Mouse (Mus musculus): ENCODE data around the gene Krt82. TPM values are rescaled to one million over a fixed set of nuclear protein-coding genes. Genes with fewer than 3 reads are reported as not detected.

Krt82 gene
- total and polyA plus RNA-seq, 2 experiments from 2014 or later = not detected

DNA sequence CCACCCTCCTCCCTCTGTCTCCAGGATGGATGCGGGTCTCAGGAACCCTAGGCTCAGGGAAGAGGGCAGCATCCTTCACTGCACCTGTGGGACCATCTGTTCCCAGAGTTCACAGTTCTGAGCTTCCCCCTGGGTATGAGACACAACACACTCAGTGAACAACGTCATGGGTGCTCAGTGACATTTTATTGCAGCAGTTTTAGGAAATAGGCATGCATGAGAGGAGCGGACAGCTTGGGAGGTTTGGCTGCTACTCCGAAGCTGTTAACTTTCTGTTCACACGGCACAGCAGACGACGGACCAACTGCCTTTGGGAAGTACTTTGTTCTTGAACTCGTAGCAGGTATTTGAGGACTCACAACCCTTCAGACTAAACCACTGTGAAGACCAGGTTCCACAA lies 1.7 kb upstream of the Krt82 start:
- WGBS = 88% methylated on average over 8 of the region's 8 CpGs
- Histone ChIP-seq H3K36me3 (ENCODE audit: insufficient read depth, low read length) (no peaks in the 10 kb centered on the region), H3K4me1 (ENCODE audit: insufficient read depth, low read length) (no peaks in the 10 kb centered on the region), H3K9me3 (ENCODE audit: low read length) (no peaks in the 10 kb centered on the region), H3K4me2 (ENCODE audit: low read depth, low read length, poor library complexity, severe bottlenecking) (no peak overlapping the region), H3K27ac (ENCODE audit: low read depth, low read length) (no peak overlapping the region), H3K9ac (replicated peaks; ENCODE audit: low read length, poor library complexity, severe bottlenecking) (no peak overlapping the region), H3K4me3 (ENCODE audit: low read depth, low read length) (no peak overlapping the region), H3K27me3 (ENCODE audit: insufficient read depth, low read length) (0 out of 2 replicates have a peak, but pooled peaks cover 5% of the 10 kb centered on the region)
- DNase-seq (ENCODE audit: low spot score) (no peak), ATAC-seq (ENCODE audit: low FRiP score) (no peak)
- no peak for TF ChIP-seq CTCF (IDR thresholded peaks at IDR 0.05)

DNA sequence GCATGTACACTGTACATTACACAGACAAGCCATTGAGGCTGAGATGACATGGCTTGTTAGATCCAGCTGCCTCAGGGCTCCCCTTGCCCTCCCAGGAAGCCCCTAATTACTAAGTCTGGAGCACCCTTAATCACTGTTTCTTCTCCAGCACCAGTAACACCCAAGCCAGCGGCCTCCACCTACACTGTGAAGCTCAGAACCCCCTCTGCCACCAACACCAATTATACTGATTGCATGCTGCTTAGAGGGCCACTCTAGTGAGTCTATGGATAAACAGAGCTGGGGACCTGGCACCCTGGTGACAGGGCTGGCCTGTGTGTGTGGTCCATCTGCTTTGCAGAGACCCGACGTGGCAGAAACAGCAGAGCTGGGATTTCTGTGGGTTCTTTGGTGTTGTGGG lies 6.0 kb downstream of the Krt82 start:
- Histone ChIP-seq H3K27ac (ENCODE audit: low read depth, low read length) (no peak overlapping the region), H3K4me1 (ENCODE audit: insufficient read depth, low read length) (no peaks in the 10 kb centered on the region), H3K9ac (replicated peaks; ENCODE audit: low read length, poor library complexity, severe bottlenecking) (no peak overlapping the region), H3K9me3 (ENCODE audit: low read length) (no peaks in the 10 kb centered on the region), H3K4me2 (ENCODE audit: low read depth, low read length, poor library complexity, severe bottlenecking) (no peak overlapping the region), H3K36me3 (ENCODE audit: insufficient read depth, low read length) (no peaks in the 10 kb centered on the region), H3K27me3 (ENCODE audit: insufficient read depth, low read length) (no peaks in the 10 kb centered on the region), H3K4me3 (ENCODE audit: low read depth, low read length) (no peak overlapping the region)
- no peak for TF ChIP-seq CTCF (IDR thresholded peaks at IDR 0.05)
- ATAC-seq (ENCODE audit: low FRiP score) (no peak), DNase-seq (ENCODE audit: low spot score) (no peak)
- 69% methylated on average over 3 of the region's 3 CpGs for WGBS

- Histone ChIP-seq H3K4me3 (ENCODE audit: low read depth, low read length) (no peak overlapping the region), H3K4me2 (ENCODE audit: low read depth, low read length, poor library complexity, severe bottlenecking) (no peak overlapping the region), H3K27me3 (ENCODE audit: insufficient read depth, low read length) (no peaks in the 10 kb centered on the region), H3K9me3 (ENCODE audit: low read length) (no peaks in the 10 kb centered on the region), H3K9ac (replicated peaks; ENCODE audit: low read length, poor library complexity, severe bottlenecking) (no peak overlapping the region), H3K27ac (ENCODE audit: low read depth, low read length) (no peak overlapping the region), H3K4me1 (ENCODE audit: insufficient read depth, low read length) (no peaks in the 10 kb centered on the region), H3K36me3 (ENCODE audit: insufficient read depth, low read length) (no peaks in the 10 kb centered on the region)
- no peak for ATAC-seq (ENCODE audit: low FRiP score)
- TF ChIP-seq CTCF (IDR thresholded peaks at IDR 0.05) = 0 out of 2 replicates have a peak, but pooled peaks have one; percentile 3
- no peak for DNase-seq (ENCODE audit: low spot score)
- 58% methylated on average over 9 of the region's 9 CpGs for whole genome bisulfite sequencing
Observed at GRCm38 (mm10) chr15:101542543-101542942, 7.9 kb downstream of the Krt82 start.

DNA sequence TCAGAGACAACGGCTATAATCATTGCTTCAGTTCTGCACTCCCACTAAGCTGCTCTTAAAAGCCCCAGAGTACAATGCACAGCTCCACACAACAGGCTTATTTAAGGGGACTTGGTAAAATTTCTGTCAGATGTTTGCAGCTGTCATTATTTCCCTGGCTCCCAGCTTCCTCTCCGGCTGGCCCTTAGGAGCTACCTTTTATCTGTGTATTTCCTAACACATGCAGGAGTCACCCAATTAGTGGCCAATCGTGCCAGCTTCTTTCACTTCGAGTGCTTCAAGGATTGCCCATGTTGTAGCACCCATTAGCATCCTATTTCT lies 11.9 kb downstream of the Krt82 start:
- no peaks in the 10 kb centered on the region for H3K9me3 ChIP-seq (ENCODE audit: low read length)

GRCm38 (mm10) chr15:101537864-101538579 lies 12.4 kb downstream of the Krt82 start:
- no peaks in the 10 kb centered on the region for H3K36me3 ChIP-seq (ENCODE audit: insufficient read depth, low read length)
- H3K9ac ChIP-seq (replicated peaks; ENCODE audit: low read length, poor library complexity, severe bottlenecking) = no peak overlapping the region
- no peaks in the 10 kb centered on the region for H3K27me3 ChIP-seq (ENCODE audit: insufficient read depth, low read length)
- TF ChIP-seq CTCF (IDR thresholded peaks at IDR 0.05) = peak; percentile 42
- WGBS = 47% methylated on average over 7 of the region's 7 CpGs
- DNase-seq (ENCODE audit: low spot score) (no peak), ATAC-seq (ENCODE audit: low FRiP score) (no peak)
- H3K4me2 ChIP-seq (ENCODE audit: low read depth, low read length, poor library complexity, severe bottlenecking) = no peak overlapping the region
- no peak overlapping the region for H3K4me3 ChIP-seq (ENCODE audit: low read depth, low read length)
- H3K4me1 ChIP-seq (ENCODE audit: insufficient read depth, low read length) = no peaks in the 10 kb centered on the region
- no peak overlapping the region for H3K27ac ChIP-seq (ENCODE audit: low read depth, low read length)
- no peaks in the 10 kb centered on the region for H3K9me3 ChIP-seq (ENCODE audit: low read length)

More for the DNA sequence above, 11.9 kb downstream of the Krt82 start:
- H3K36me3 ChIP-seq (ENCODE audit: insufficient read depth, low read length) = no peaks in the 10 kb centered on the region
- ATAC-seq (ENCODE audit: low FRiP score) = no peak
- TF ChIP-seq CTCF (IDR thresholded peaks at IDR 0.05) = no peak
- WGBS = 58% methylated on average over 4 of the region's 4 CpGs
- no peak overlapping the region for H3K27ac ChIP-seq (ENCODE audit: low read depth, low read length)
- no peaks in the 10 kb centered on the region for H3K4me1 ChIP-seq (ENCODE audit: insufficient read depth, low read length)
- H3K27me3 ChIP-seq (ENCODE audit: insufficient read depth, low read length) = no peaks in the 10 kb centered on the region
- no peak overlapping the region for H3K4me3 ChIP-seq (ENCODE audit: low read depth, low read length)
- no peak overlapping the region for H3K4me2 ChIP-seq (ENCODE audit: low read depth, low read length, poor library complexity, severe bottlenecking)
- DNase-seq (ENCODE audit: low spot score) = no peak
- no peak overlapping the region for H3K9ac ChIP-seq (replicated peaks; ENCODE audit: low read length, poor library complexity, severe bottlenecking)

GRCm38 (mm10) chr15:101536054-101536850 lies 14.2 kb downstream of the Krt82 start:
- Histone ChIP-seq H3K4me3 (ENCODE audit: low read depth, low read length) (no peak overlapping the region), H3K4me2 (ENCODE audit: low read depth, low read length, poor library complexity, severe bottlenecking) (no peak overlapping the region), H3K36me3 (ENCODE audit: insufficient read depth, low read length) (no peaks in the 10 kb centered on the region), H3K9ac (replicated peaks; ENCODE audit: low read length, poor library complexity, severe bottlenecking) (no peak overlapping the region), H3K4me1 (ENCODE audit: insufficient read depth, low read length) (no peaks in the 10 kb centered on the region), H3K27me3 (ENCODE audit: insufficient read depth, low read length) (no peaks in the 10 kb centered on the region), H3K9me3 (ENCODE audit: low read length) (no peaks in the 10 kb centered on the region), H3K27ac (ENCODE audit: low read depth, low read length) (no peak overlapping the region)
- no peak for DNase-seq (ENCODE audit: low spot score)
- 67% methylated on average over 9 of the region's 9 CpGs for WGBS
- no peak for TF ChIP-seq CTCF (IDR thresholded peaks at IDR 0.05)
- no peak for ATAC-seq (ENCODE audit: low FRiP score)

All from midbrain, postnatal 0 days (tissue).